Mouse (Mus musculus): ENCODE results near the gene Chd1. TPM values are rescaled to one million over a fixed set of nuclear protein-coding genes. Genes with fewer than 3 reads are reported as not detected.

Chd1 gene
- polyA plus RNA-seq (2012): 50.6 and 66.9 TPM in 2 replicates

GRCm38 (mm10) chr17:15704475-15705300 lies at the start of gene Chd1:
Gene Chd1 (plus strand): TSS chr17:15704967.

Other genes starting within 250 kb of the Chd1 start
- 31.3 and 42.6 TPM in 2 replicates for gene Psmb1, start 205.2 kb upstream of the Chd1 start, polyA plus RNA-seq (2012)
- 6.5 and 6.6 TPM in 2 replicates for gene Tbp, start 205.1 kb upstream of the Chd1 start, polyA plus RNA-seq (2012)
- 96.3 and 118 TPM in 2 replicates for gene Pdcd2, start 177.7 kb upstream of the Chd1 start, polyA plus RNA-seq (2012)
- gene Prdm9, start 140.6 kb upstream of the Chd1 start, polyA plus RNA-seq (2012): 1.7 and 2.7 TPM in 2 replicates
- 0.24 and 0.47 TPM in 2 replicates for gene Rgmb, start 126.1 kb downstream of the Chd1 start, polyA plus RNA-seq (2012)

Data from megakaryocyte-erythroid progenitor cell, adult 5 weeks (primary cell).